Mouse (Mus musculus): ENCODE data around the gene Trmt2a. TPM values are rescaled to one million over a fixed set of nuclear protein-coding genes. Genes with fewer than 3 reads are reported as not detected.
A peak's percentile ranks its signal among the peaks of the same experiment; 100 is the strongest.
"Not testable (repeated sequence)": the region's sequence is repeated elsewhere in the genome, so short reads cannot be mapped to it uniquely, and the experiment has no call there.

Gene Trmt2a
- polyA plus RNA-seq, 1 experiment from 2014 or later: 88.5 TPM

- peak; percentile 17 for DNase-seq (ENCODE audit: low spot score)
Measured at GRCm38 (mm10) chr16:18288581-18289061, 40.1 kb downstream of the Trmt2a start.

GRCm38 (mm10) chr16:18289067-18289588 lies 40.6 kb downstream of the Trmt2a start, which contains the start of gene Dgcr8:
Gene Dgcr8 (minus strand): TSS chr16:18289246.
- peak; percentile 99 for DNase-seq (ENCODE audit: low spot score)

- DNase-seq (ENCODE audit: low spot score): not testable (repeated sequence)
Measured at GRCm38 (mm10) chr16:18289614-18290013, 41.1 kb downstream of the Trmt2a start.

MicroRNA genes within 50 kb of the gene (microRNA counts, 519-probe panel; counts per million panel counts)
- microRNA mmu-miR-1306: 473 counts per million, percentile 71 among the panel's probes with 10 or more counts

Small RNA genes within 50 kb of the gene (microRNA-seq; reads per million reads assigned to microRNA genes)
- not detected for gene Gm24572 (ENCODE audit: borderline number of aligned reads)
- 295 reads per million, percentile 59 among the genes with 10 or more reads in this experiment for gene Mir1306 (ENCODE audit: borderline number of aligned reads)

Other genes starting within 250 kb of the Trmt2a start
- 125 and 128 TPM in 2 replicates for gene Dgcr6, start 195.8 kb upstream of the Trmt2a start, polyA plus RNA-seq (2015; fragmentation: Nextera tagmentation; extraction: Ambion mirVana)
- 29.2 and 29.5 TPM in 2 replicates for gene Prodh, start 158.5 kb upstream of the Trmt2a start, polyA plus RNA-seq (2015; fragmentation: Nextera tagmentation; extraction: Ambion mirVana)
- gene Rtn4r, start 121.0 kb upstream of the Trmt2a start, polyA plus RNA-seq (2015; fragmentation: Nextera tagmentation; extraction: Ambion mirVana): 0.31 and 0.68 TPM in 2 replicates
- gene Ccdc188, start 30.8 kb upstream of the Trmt2a start, polyA plus RNA-seq (2015; fragmentation: Nextera tagmentation; extraction: Ambion mirVana): 0.13 TPM in 1 of 2 replicates, not detected in the other
- gene Zdhhc8, start 13.5 kb upstream of the Trmt2a start, polyA plus RNA-seq (2015; fragmentation: Nextera tagmentation; extraction: Ambion mirVana): 25.2 and 27.1 TPM in 2 replicates
- 582 and 637 TPM in 2 replicates for gene Ranbp1, start 53 bp downstream of the Trmt2a start, polyA plus RNA-seq (2015; fragmentation: Nextera tagmentation; extraction: Ambion mirVana)
- gene Gm49776, start 9.6 kb downstream of the Trmt2a start, polyA plus RNA-seq (2015; fragmentation: Nextera tagmentation; extraction: Ambion mirVana): 2.4 and 6.3 TPM in 2 replicates
- gene Dgcr8, start 40.6 kb downstream of the Trmt2a start, polyA plus RNA-seq (2015; fragmentation: Nextera tagmentation; extraction: Ambion mirVana): 25.1 and 27.8 TPM in 2 replicates
- gene Tango2, start 99.4 kb downstream of the Trmt2a start, polyA plus RNA-seq (2015; fragmentation: Nextera tagmentation; extraction: Ambion mirVana): 37.1 and 41.2 TPM in 2 replicates
- 31.2 and 40.0 TPM in 2 replicates for gene Arvcf, start 99.5 kb downstream of the Trmt2a start, polyA plus RNA-seq (2015; fragmentation: Nextera tagmentation; extraction: Ambion mirVana)
- gene Txnrd2, start 177.7 kb downstream of the Trmt2a start, polyA plus RNA-seq (2015; fragmentation: Nextera tagmentation; extraction: Ambion mirVana): 11.3 and 12.3 TPM in 2 replicates
- 73.8 and 83.6 TPM in 2 replicates for gene Comt, start 178.2 kb downstream of the Trmt2a start, polyA plus RNA-seq (2015; fragmentation: Nextera tagmentation; extraction: Ambion mirVana)

Data from thymus, postnatal 0 days (tissue).